Mouse (Mus musculus) testis, adult 2 months (tissue): ENCODE results near the gene Med12l.

ENCODE experiments used
- CTCF ChIP-seq: fragments of 200-500 bp; IDR thresholded peaks from 2 replicates; pipeline ENCODE4 v1.5.1; 2012; ENCODE audit warnings: low read depth, mild to moderate bottlenecking, inconsistent platforms, low read length, moderate library complexity; ENCODE audit not compliant: control insufficient read depth, insufficient read depth, insufficient replicate concordance
- POLR2A ChIP-seq: fragments of 200-500 bp; IDR thresholded peaks from 2 replicates; pipeline ENCODE4 v1.6.1; 2012; ENCODE audit warnings: low read depth, mild to moderate bottlenecking, inconsistent platforms, low read length, moderate library complexity; ENCODE audit not compliant: control insufficient read depth

- no peak for TF ChIP-seq CTCF
- TF ChIP-seq POLR2A = no peak
These were observed 75.3 kb downstream of the Med12l start for GRCm38 (mm10) chr3:59080919-59081318.
